Mouse (Mus musculus) stomach, postnatal 0 days (tissue): ENCODE data around the gene Sftpd.

Source experiments
- CTCF ChIP-seq: IDR thresholded peaks from 2 replicates; pipeline ENCODE4 v1.5.1; 2016; ENCODE audit warnings: antibody characterized with exemption, low read depth, mild to moderate bottlenecking, moderate library complexity
- EP300 ChIP-seq: optimal IDR thresholded peaks from 2 replicates; pipeline ENCODE3; 2016; ENCODE audit warnings: antibody characterized with exemption

DNA sequence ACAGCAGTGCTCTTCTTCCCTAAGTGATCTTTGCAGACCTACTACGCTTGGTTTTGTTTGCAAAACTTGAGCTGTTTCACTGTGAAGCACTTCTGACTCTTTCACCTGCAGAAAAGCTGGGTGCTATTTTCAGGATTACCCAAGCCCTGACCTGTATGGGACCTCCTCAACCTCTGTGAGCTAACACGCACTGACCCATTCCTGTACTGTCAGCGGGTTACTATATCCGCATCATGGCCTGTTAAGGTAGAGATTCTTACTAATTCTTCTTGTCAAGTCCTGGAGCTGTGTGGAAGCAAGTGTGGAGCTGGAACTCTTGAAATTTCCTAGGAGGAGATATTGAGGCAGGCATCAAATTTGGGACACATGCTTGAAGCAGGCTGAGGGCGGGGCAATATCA, 60.3 kb downstream of the Sftpd start:
- TF ChIP-seq CTCF (no peak), EP300 (no peak)
